Mouse (Mus musculus) C2C12 (cell line): ENCODE results near the gene Gtpbp3.

ENCODE experiments used
- CTCF ChIP-seq: IDR thresholded peaks from one replicate; pipeline ENCODE4 v1.5.1; 2011; ENCODE audit not compliant: control insufficient read depth, insufficient read depth, insufficient read length
- USF1 ChIP-seq: IDR thresholded peaks from one replicate; pipeline ENCODE4 v1.6.1; 2011; ENCODE audit warnings: low read depth, mild to moderate bottlenecking, control low read depth, moderate library complexity

- no peak for TF ChIP-seq CTCF
- TF ChIP-seq USF1: no peak
Measured at GRCm38 (mm10) chr8:71461152-71461840, 26.6 kb upstream of the Gtpbp3 start.
